Mouse (Mus musculus): ENCODE results near the gene Atf7ip. TPM values are rescaled to one million over a fixed set of nuclear protein-coding genes. Genes with fewer than 3 reads are reported as not detected.

The Atf7ip gene
- polyA plus RNA-seq, 1 experiment = 75.8 TPM

DNA sequence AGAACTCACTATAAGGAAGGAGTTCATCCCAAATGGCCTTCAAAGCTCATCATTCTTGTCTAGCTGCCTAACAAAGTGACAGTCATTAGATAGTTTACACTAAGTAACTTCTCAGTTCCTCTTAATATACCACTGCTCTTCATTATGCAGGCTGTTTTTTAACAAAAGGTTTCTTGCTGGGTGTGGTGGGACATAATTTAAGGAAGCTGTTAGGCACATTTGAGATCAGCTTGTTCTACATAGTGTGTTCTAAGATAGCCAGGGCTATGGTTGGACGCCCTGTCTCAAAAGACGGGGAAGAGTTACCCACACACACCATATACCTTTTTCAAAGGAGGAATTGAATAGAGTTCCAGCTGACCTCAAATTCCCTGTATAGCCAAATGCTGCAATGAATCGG lies 21.9 kb upstream of the Atf7ip start:
- H3K4me1 ChIP-seq (ENCODE audit: control insufficient read depth, insufficient read depth, low read length) = no peaks in the 10 kb centered on the region
- H3K4me3 ChIP-seq (ENCODE audit: insufficient read depth, low read length) = no peak overlapping the region
- no peak overlapping the region for H3K27ac ChIP-seq (ENCODE audit: insufficient read depth, low read length)
- TF ChIP-seq POLR2A (IDR thresholded peaks at IDR 0.05; ENCODE audit: low read depth, low read length) (no peak), CTCF (IDR thresholded peaks at IDR 0.05; ENCODE audit: borderline replicate concordance, insufficient read depth, low read length) (no peak)

DNA sequence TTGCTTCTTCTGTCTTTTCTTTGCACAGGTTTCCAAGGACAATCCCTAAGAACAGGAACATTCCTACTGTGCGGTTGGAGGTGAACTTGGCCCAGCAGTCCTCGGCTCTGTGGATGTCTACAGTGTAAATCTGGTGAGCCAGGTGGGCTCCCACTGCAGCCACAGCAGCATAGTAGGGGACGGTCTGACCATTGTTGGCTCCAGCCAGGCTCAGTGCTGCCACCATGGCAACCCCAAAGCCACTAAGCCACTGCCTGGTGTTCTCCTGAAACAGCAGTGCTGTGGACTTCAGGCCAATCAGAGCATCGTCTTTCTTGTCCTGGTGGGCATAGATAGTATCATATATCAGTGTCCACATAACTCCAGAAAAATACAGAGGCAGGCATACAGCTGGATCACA lies 19.8 kb upstream of the Atf7ip start:
- no peaks in the 10 kb centered on the region for H3K4me1 ChIP-seq (ENCODE audit: control insufficient read depth, insufficient read depth, low read length)
- no peak overlapping the region for H3K27ac ChIP-seq (ENCODE audit: insufficient read depth, low read length)
- H3K4me3 ChIP-seq (ENCODE audit: insufficient read depth, low read length) = no peak overlapping the region
- TF ChIP-seq POLR2A (IDR thresholded peaks at IDR 0.05; ENCODE audit: low read depth, low read length) (no peak), CTCF (IDR thresholded peaks at IDR 0.05; ENCODE audit: borderline replicate concordance, insufficient read depth, low read length) (no peak)

DNA sequence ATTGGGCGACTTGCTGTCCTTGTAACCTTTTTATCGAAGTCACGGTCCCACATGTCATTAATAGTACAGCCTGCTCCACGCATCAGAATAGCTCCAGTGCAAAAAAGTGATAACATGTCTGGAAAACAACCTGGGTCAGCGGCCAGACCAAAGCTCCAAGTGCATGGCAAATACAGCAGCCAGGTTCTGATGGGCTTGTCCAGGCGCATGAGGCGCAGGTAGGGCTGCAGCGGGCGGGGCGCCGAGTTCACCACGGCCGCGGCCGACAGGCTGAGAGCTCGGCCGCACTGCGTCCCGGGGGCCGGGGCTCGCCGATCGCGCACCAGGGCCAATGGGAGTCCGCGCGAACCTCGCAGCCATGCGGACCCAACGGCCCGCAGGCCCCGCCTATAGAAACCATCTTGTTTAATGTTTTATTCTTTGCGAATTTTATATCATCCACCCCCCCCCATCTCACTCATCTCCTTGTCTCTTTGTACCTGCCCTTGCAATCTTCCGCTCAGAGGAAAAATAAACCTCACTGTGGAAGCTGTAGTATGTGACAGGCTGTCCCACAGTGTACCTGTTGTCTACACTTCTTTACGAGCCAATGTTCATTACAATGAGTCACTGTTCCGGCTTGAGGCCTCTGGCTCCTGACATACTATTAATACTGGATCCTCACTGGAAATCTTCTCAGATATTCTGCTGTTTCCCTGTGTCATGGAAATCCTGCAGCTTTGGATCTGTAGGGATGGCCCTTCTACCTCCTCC lies 19.0 kb upstream of the Atf7ip start:
- TF ChIP-seq CTCF (IDR thresholded peaks at IDR 0.05; ENCODE audit: borderline replicate concordance, insufficient read depth, low read length) = no peak
- no peak for TF ChIP-seq POLR2A (IDR thresholded peaks at IDR 0.05; ENCODE audit: low read depth, low read length)
- no peak overlapping the region for H3K4me3 ChIP-seq (ENCODE audit: insufficient read depth, low read length)
- H3K4me1 ChIP-seq (ENCODE audit: control insufficient read depth, insufficient read depth, low read length) = 0 out of 2 replicates have a peak, but pooled peaks cover under 1% of the 10 kb centered on the region
- no peak overlapping the region for H3K27ac ChIP-seq (ENCODE audit: insufficient read depth, low read length)

DNA sequence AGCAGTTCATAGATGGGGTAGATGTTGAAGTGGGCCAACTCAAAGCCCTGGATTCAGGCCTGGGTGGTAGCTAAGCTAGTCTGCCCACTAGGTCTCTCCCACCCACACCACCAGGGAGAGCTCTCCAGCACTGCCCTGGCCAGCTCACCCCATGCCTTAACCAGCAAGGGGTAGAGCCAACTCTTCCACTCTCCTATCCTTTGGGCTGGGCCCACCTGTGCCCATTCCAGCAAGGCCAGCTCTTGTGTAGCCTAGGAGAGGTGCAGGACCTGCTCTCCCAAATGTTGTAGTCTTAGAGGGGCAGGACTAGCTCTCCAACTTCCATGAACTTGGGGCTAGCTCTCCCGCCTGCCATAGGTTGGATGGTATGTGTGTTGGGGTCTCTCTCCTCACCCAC lies 18.4 kb upstream of the Atf7ip start:
- TF ChIP-seq POLR2A (IDR thresholded peaks at IDR 0.05; ENCODE audit: low read depth, low read length) (no peak), CTCF (IDR thresholded peaks at IDR 0.05; ENCODE audit: borderline replicate concordance, insufficient read depth, low read length) (no peak)
- Histone ChIP-seq H3K4me1 (ENCODE audit: control insufficient read depth, insufficient read depth, low read length) (peaks cover 6% of the 10 kb centered on the region; the same call in 1 of the 2 replicates), H3K27ac (ENCODE audit: insufficient read depth, low read length) (no peak overlapping the region), H3K4me3 (ENCODE audit: insufficient read depth, low read length) (no peak overlapping the region)

DNA sequence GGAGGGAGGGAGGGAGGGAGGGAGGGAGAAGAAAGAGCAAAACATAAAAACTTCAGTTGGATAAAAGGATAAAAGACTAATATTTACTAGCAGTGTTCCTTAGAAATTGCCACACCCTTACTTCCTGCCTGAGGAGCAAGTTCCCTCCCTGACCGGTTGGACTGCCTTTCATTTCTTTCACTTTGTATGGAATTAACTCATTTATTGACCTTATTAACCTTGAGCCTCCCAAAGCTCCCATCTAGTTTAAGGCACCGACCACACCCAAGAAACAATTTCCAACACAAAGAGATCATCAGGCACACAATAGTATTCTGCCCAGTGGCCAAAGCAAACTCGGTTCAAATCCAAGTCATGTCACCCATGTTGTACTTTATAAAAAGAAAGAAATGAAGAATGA lies 16.1 kb upstream of the Atf7ip start:
- no peak for TF ChIP-seq POLR2A (IDR thresholded peaks at IDR 0.05; ENCODE audit: low read depth, low read length)
- no peak for TF ChIP-seq CTCF (IDR thresholded peaks at IDR 0.05; ENCODE audit: borderline replicate concordance, insufficient read depth, low read length)
- Histone ChIP-seq H3K4me3 (ENCODE audit: insufficient read depth, low read length) (no peak overlapping the region), H3K27ac (ENCODE audit: insufficient read depth, low read length) (no peak overlapping the region), H3K4me1 (ENCODE audit: control insufficient read depth, insufficient read depth, low read length) (peaks cover 6% of the 10 kb centered on the region; the same call in 1 of the 2 replicates)

DNA sequence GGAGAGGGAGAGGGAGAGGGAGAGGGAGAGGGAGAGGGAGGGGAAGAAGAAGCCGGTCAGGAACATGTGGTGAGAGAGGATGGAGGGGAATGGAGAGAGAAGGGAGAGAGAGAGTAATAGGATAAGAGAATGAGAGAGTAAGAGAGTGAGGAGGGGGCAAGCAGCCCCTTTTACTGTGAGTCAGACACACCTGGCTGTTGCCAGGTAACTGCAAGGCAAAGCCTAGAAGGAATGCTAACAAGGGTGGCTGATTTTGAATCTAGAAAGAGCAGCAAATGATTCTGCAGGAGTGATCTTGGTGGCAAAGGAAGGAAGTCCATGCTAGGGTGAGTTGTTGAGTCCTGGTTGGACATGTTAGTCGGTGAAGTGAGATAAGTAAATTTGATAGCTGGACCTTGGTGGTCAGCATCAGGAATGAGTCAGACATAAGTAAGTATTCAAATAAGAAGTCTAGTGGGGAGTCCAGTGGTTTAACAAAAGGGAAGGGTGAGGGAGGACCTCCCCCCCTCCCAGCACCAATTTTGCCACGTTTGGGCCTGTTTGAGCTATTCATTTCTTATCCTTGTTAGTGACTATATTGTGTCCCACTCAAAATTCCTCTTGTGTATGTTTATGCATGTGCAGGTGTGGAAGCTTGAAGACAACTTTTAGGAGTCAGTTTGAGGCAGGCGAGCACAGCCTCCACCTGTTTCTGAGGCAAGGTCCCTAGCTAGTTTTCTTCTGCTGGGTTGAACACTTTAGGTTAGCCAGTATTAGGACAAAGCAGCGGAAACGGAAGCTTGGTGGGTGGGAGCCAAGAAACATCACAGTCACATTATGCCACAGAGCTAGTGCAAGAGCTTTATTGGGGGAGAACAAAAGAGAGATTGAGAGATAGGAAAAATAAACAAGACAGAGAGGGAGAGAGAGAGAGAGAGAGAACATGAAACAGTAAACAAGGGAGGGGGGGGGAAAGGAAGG lies 15.2 kb upstream of the Atf7ip start:
- Histone ChIP-seq H3K27ac (ENCODE audit: insufficient read depth, low read length) (no peak overlapping the region), H3K4me3 (ENCODE audit: insufficient read depth, low read length) (no peak overlapping the region), H3K4me1 (ENCODE audit: control insufficient read depth, insufficient read depth, low read length) (peaks cover 6% of the 10 kb centered on the region; the same call in 1 of the 2 replicates)
- TF ChIP-seq CTCF (IDR thresholded peaks at IDR 0.05; ENCODE audit: borderline replicate concordance, insufficient read depth, low read length) (no peak), POLR2A (IDR thresholded peaks at IDR 0.05; ENCODE audit: low read depth, low read length) (no peak)

DNA sequence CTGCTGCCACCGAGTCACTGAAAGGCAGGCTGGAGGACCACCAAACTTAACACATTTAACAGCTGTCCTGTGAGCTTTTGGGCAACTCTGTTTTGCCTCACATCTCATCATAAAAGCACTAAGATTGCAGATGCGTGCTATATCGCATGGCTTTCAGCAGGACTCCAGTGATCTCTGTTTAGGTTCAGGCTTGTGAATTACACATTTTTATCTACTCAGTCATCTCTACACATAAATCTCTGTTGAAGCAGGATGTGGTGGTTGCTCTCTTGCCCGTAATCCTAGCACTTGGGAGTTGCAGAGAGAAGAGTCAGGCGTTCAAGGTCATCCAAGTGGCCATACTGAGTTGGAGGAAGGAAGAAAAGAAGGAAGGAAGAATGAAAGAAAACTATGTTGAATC lies 14.3 kb upstream of the Atf7ip start:
- peaks cover 6% of the 10 kb centered on the region; the same call in 1 of the 2 replicates for H3K4me1 ChIP-seq (ENCODE audit: control insufficient read depth, insufficient read depth, low read length)
- TF ChIP-seq CTCF (IDR thresholded peaks at IDR 0.05; ENCODE audit: borderline replicate concordance, insufficient read depth, low read length) (no peak), POLR2A (IDR thresholded peaks at IDR 0.05; ENCODE audit: low read depth, low read length) (no peak)
- no peak overlapping the region for H3K4me3 ChIP-seq (ENCODE audit: insufficient read depth, low read length)
- H3K27ac ChIP-seq (ENCODE audit: insufficient read depth, low read length) = peak overlapping the region; percentile 57; the same call in 1 of the 2 replicates

DNA sequence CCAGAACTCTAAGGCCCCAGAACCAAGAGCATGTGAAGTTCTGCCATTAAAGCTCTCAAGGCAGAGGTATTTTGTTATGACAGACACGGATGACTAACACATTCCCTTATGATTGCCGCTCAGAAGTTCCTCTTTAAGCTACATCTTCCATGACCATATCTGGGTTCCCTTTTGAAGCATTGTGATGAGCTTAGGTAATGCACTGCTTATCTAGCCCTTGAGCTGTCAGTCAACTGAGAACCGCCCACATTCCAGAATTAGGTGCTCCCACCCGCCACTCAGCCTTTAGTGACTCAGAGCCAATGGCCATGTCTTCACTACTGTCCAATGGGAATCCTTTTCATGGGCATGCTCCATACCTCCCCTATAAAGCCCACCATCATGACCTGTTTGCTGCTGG lies 13.7 kb upstream of the Atf7ip start:
- Histone ChIP-seq H3K27ac (ENCODE audit: insufficient read depth, low read length) (peak overlapping the region; percentile 60; the same call in 1 of the 2 replicates), H3K4me1 (ENCODE audit: control insufficient read depth, insufficient read depth, low read length) (peaks cover 6% of the 10 kb centered on the region; the same call in 1 of the 2 replicates), H3K4me3 (ENCODE audit: insufficient read depth, low read length) (no peak overlapping the region)
- TF ChIP-seq CTCF (IDR thresholded peaks at IDR 0.05; ENCODE audit: borderline replicate concordance, insufficient read depth, low read length) (no peak), POLR2A (IDR thresholded peaks at IDR 0.05; ENCODE audit: low read depth, low read length) (no peak)

DNA sequence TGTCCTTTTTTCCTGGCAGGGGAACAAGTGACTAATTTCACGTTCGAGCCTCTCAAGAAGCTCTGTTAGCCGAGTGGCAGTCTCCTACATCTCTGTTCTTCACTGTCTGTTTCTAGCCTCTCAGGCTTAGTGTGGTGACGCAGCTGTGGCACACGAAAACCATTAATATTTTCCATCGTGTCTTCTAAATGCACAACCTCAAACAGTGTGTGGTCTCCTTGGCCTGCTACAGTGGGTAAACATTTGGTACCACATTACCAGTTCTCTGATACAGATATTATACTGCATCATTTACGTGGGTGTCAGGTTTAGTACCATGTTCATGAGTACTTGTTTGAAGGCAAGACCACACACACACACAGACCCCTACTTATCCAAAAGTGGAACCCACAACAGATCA lies 12.5 kb upstream of the Atf7ip start:
- TF ChIP-seq CTCF (IDR thresholded peaks at IDR 0.05; ENCODE audit: borderline replicate concordance, insufficient read depth, low read length) (no peak), POLR2A (IDR thresholded peaks at IDR 0.05; ENCODE audit: low read depth, low read length) (no peak)
- Histone ChIP-seq H3K4me3 (ENCODE audit: insufficient read depth, low read length) (no peak overlapping the region), H3K4me1 (ENCODE audit: control insufficient read depth, insufficient read depth, low read length) (peaks cover 6% of the 10 kb centered on the region; the same call in 1 of the 2 replicates), H3K27ac (ENCODE audit: insufficient read depth, low read length) (no peak overlapping the region)
